Comparison of ENCODE assay signal across 28 mouse cellular contexts in genomic region chr19:56374011-56374410, GRCm38 (mm10). TPM values are rescaled to one million over a fixed set of nuclear protein-coding genes. Genes with fewer than 3 reads are reported as not detected.
DNase-seq lines count a peak whose midpoint lies in the region; ATAC-seq and TF ChIP-seq lines count a peak whose summit lies in the region.
"Had no signal": no experiment of that assay in that cellular context is flagged by ENCODE, and none has a peak within 500 bp of the region (broad histone marks: within the 10 kb centered on the region; RNA-seq: fewer than 3 reads in every experiment).

No protein-coding gene starts in this region.

- POLR2A ChIA-PET in Patski (lab: Charles Lee), result interaction anchor here (0.6 to 1.8 kb wide), 3 partner anchors 12 to 289 kb away, joined by 3 to 5 read pairs (median 4); partner anchors contain the start of gene Casp7

- H3K79me2 ChIP-seq in myocyte (ENCODE audit: control insufficient read depth, insufficient read depth), result no peaks in the 10 kb centered on the region

- intact Hi-C loops in left cerebral cortex, postnatal 36 days (cut with DNase I), result no loop called here

- no peaks in the 10 kb centered on the region for H3K9me3 ChIP-seq in kidney, embryonic 14.5 days (ENCODE audit: control insufficient read depth, low read length)
- H3K9me3 ChIP-seq: embryonic facial prominence, embryonic 12.5 days; hindbrain, embryonic 10.5 days; intestine, embryonic 15.5 days; liver, embryonic 15.5 days had no signal

- ATAC-seq in kidney, embryonic 14.5 days (ENCODE audit: low FRiP score, low TSS enrichment), result peak; percentile 32; the same call in 1 of the 2 replicates
- ATAC-seq in Patski, result peak; percentile 97
- ATAC-seq: forebrain, embryonic 13.5 days; hindbrain, embryonic 16.5 days; intestine, embryonic 15.5 days; midbrain, embryonic 16.5 days had no signal

- CTCF ChIA-PET in Patski (lab: Charles Lee), result interaction anchor here (0.9 to 1.8 kb wide), 2 partner anchors 10 to 33 kb away, joined by 3 to 4 read pairs; no protein-coding TSS in a partner anchor

- no peaks in the 10 kb centered on the region for H3K4me1 ChIP-seq in kidney, embryonic 14.5 days (ENCODE audit: control insufficient read depth, insufficient read depth, low read length)
- no peaks in the 10 kb centered on the region for H3K4me1 ChIP-seq in kidney, adult 2 months (ENCODE audit: control insufficient read depth, insufficient read depth, low read length)
- H3K4me1 ChIP-seq: embryonic facial prominence, embryonic 12.5 days; hindbrain, embryonic 10.5 days had no signal

- in situ Hi-C loops in Patski (cut with MboI; ENCODE audit: low pct_unique_long_range_greater_than_20kb), result no loop called here

- H3K27me3 ChIP-seq in kidney, embryonic 14.5 days (ENCODE audit: control insufficient read depth, insufficient read depth, low read length), result no peaks in the 10 kb centered on the region
- no peaks in the 10 kb centered on the region for H3K27me3 ChIP-seq in kidney, adult 2 months (replicated peaks; ENCODE audit: control insufficient read depth, insufficient read depth, low read length)
- H3K27me3 ChIP-seq in Patski, result no peaks in the 10 kb centered on the region
- H3K27me3 ChIP-seq in myocyte (ENCODE audit: control insufficient read depth, insufficient read depth, insufficient read length), result no peaks in the 10 kb centered on the region
- H3K27me3 ChIP-seq: embryonic facial prominence, embryonic 12.5 days; forebrain, embryonic 13.5 days; intestine, embryonic 15.5 days; liver, embryonic 15.5 days had no signal

- H3K9ac ChIP-seq in kidney, embryonic 14.5 days (ENCODE audit: low read depth, low read length), result no peak overlapping the region
- H3K9ac ChIP-seq: embryonic facial prominence, embryonic 12.5 days; forebrain, embryonic 13.5 days; intestine, embryonic 15.5 days; liver, embryonic 15.5 days had no signal

- no peak overlapping the region for H3K4me3 ChIP-seq in kidney, embryonic 14.5 days (ENCODE audit: low read length)
- H3K4me3 ChIP-seq in kidney, adult 2 months (ENCODE audit: insufficient read depth, low read depth, low read length), result no peak overlapping the region
- no peak overlapping the region for H3K4me3 ChIP-seq in myocyte
- H3K4me3 ChIP-seq: embryonic facial prominence, embryonic 12.5 days; forebrain, embryonic 13.5 days; hindbrain, embryonic 10.5 days; intestine, embryonic 15.5 days; layer of hippocampus, adult 2 months; liver, embryonic 15.5 days had no signal

- TF ChIP-seq CTCF in kidney, adult 2 months (conservative IDR thresholded peaks at IDR 0.05; ENCODE audit: insufficient read depth, insufficient read length, low read depth, low read length), result no peak
- TF ChIP-seq CTCF in Patski (IDR thresholded peaks at IDR 0.05), result no peak

- 58% methylated on average over 10 of the region's 10 CpGs for whole genome bisulfite sequencing in kidney, embryonic 14.5 days
- 42% methylated on average over 10 of the region's 10 CpGs for WGBS in kidney, adult 2 months

- no peak overlapping the region for H3K27ac ChIP-seq in kidney, embryonic 14.5 days (ENCODE audit: low read depth, low read length)
- H3K27ac ChIP-seq in kidney, adult 2 months (ENCODE audit: insufficient read depth, low read depth, low read length), result no peak overlapping the region
- H3K27ac ChIP-seq: embryonic facial prominence, embryonic 12.5 days; forebrain, embryonic 13.5 days; hindbrain, embryonic 10.5 days; intestine, embryonic 15.5 days; layer of hippocampus, adult 2 months; liver, embryonic 15.5 days had no signal

- H3K4me2 ChIP-seq in kidney, embryonic 14.5 days (replicated peaks; ENCODE audit: low read depth, low read length), result no peak overlapping the region
- peak overlapping the region; percentile 30 for H3K4me2 ChIP-seq in myocyte (ENCODE audit: low read depth)
- H3K4me2 ChIP-seq: embryonic facial prominence, embryonic 12.5 days; forebrain, embryonic 13.5 days; heart, embryonic 11.5 days; intestine, embryonic 15.5 days; liver, embryonic 15.5 days had no signal

- no peaks in the 10 kb centered on the region for H3K36me3 ChIP-seq in kidney, embryonic 14.5 days (ENCODE audit: control insufficient read depth, insufficient read depth, low read length)
- H3K36me3 ChIP-seq in kidney, adult 2 months (ENCODE audit: control insufficient read depth, insufficient read depth, low read length), result no peaks in the 10 kb centered on the region
- no peaks in the 10 kb centered on the region for H3K36me3 ChIP-seq in myocyte (ENCODE audit: control insufficient read depth, insufficient read depth)
- H3K36me3 ChIP-seq: embryonic facial prominence, embryonic 12.5 days; hindbrain, embryonic 10.5 days; intestine, embryonic 15.5 days; liver, embryonic 15.5 days had no signal

- no peak for DNase-seq in kidney, adult 2 months
- peak; percentile 82 for DNase-seq in 3T3-L1 (ENCODE audit: low read depth, low spot score)
- DNase-seq in Patski (ENCODE audit: low read depth, low spot score), result peak; percentile 98
- DNase-seq in thymus, adult 18-20 months, result no peak
- DNase-seq in lung, adult 18-20 months, result no peak
- DNase-seq in left cerebral cortex, postnatal 36 days (ENCODE audit: low spot score in 2 of 2), result no peak
- DNase-seq: B cell, adult 2 months; cerebellum, adult 11-12 months; cerebellum, postnatal 10 days; gastrocnemius, postnatal 10 days; kidney, adult 9 months; liver; lung, postnatal 4 days; right cerebral cortex, postnatal 14 days; spleen, adult 18-20 months; thymus, postnatal 36 days had no signal

- H3ac ChIP-seq in myocyte (ENCODE audit: control insufficient read depth, insufficient read length), result no peak overlapping the region

- TF ChIP-seq POLR2A in kidney, adult 2 months (IDR thresholded peaks at IDR 0.05; ENCODE audit: low read depth, low read length), result no peak
- TF ChIP-seq POLR2A in myocyte (IDR thresholded peaks at IDR 0.05; ENCODE audit: insufficient read length, low read depth), result no peak

TF ChIP-seq in myocyte, 11 proteins besides CTCF, POLR2A, EP300 and RAD21:
- TF ChIP-seq SRF (IDR thresholded peaks at IDR 0.05; ENCODE audit: control insufficient read depth, insufficient read length, low read depth) (no peak), MAX (IDR thresholded peaks at IDR 0.05; ENCODE audit: low read depth) (peak; percentile 60), CEBPB (IDR thresholded peaks at IDR 0.05; ENCODE audit: insufficient read depth, poor library complexity, severe bottlenecking) (no peak), MYOG (IDR thresholded peaks at IDR 0.05; ENCODE audit: control insufficient read depth in 1 of 3, insufficient read depth in 1 of 3, insufficient read length in 2 of 3, low read depth in 2 of 3) (peak; percentile 90 to 95 (median 93)), REST (IDR thresholded peaks at IDR 0.05; ENCODE audit: insufficient read depth, insufficient read length) (peak; percentile 87), MYOD1 (IDR thresholded peaks at IDR 0.05; ENCODE audit: control insufficient read depth in 1 of 3, insufficient read length in 2 of 3, low read depth in 2 of 3) (peak; percentile 57 to 97 (median 97)), USF1 (IDR thresholded peaks at IDR 0.05; ENCODE audit: low read depth) (no peak), E2F4 (IDR thresholded peaks at IDR 0.05; ENCODE audit: insufficient read depth) (no peak), TCF12 (IDR thresholded peaks at IDR 0.05; ENCODE audit: insufficient read depth, poor library complexity, severe bottlenecking) (peak; percentile 70), POLR2AphosphoS2 (IDR thresholded peaks at IDR 0.05; ENCODE audit: insufficient read length, low read depth) (no peak), TCF3 (IDR thresholded peaks at IDR 0.05; ENCODE audit: insufficient read length, low read depth) (peak; percentile 73)
TF ChIP-seq in myocyte: peak in this region for 6.

RNA-seq across cellular contexts. Expression of gene Nrap, which starts 15.8 kb away (rescaled TPM):
- polyA plus RNA-seq in kidney, embryonic 14.5 days (2014; fragmentation: Nextera tagmentation; extraction: Ambion mirVana), result 0.19 TPM in 1 of 2 replicates, not detected in the other
- polyA plus RNA-seq in kidney, adult 2 months (2012; rRNA removed), result 1.1 and 5.0 TPM in 2 replicates
- polyA plus RNA-seq in Patski (2021), result 10.8 TPM
- polyA plus RNA-seq in myocyte (2012; fragmentation: generic; extraction: Trizol), result 25.5 TPM
- total RNA-seq in left cerebral cortex, postnatal 36 days (2021), result under 1 TPM; 0.64 to 0.66 TPM
- total RNA-seq: neutrophil, adult 5-6 weeks had no signal

RNA-seq across cellular contexts. Expression of gene Casp7, which starts 22.9 kb away (rescaled TPM):
- 24.3 and 28.3 TPM in 2 replicates for polyA plus RNA-seq in kidney, embryonic 14.5 days (2014; fragmentation: Nextera tagmentation; extraction: Ambion mirVana)
- 12.0 and 12.4 TPM in 2 replicates for polyA plus RNA-seq in kidney, adult 2 months (2012; rRNA removed)
- polyA plus RNA-seq in Patski (2021) (20.5 TPM), myocyte (2012; fragmentation: generic; extraction: Trizol) (6.6 TPM)
- total RNA-seq in left cerebral cortex, postnatal 36 days (2021), result 1 to 10 TPM; 3.2 to 4.4 TPM

Comparison
In these comparisons a context has a peak if more than half of its experiments do, and no peak if none do; other contexts are left out.
1. DNase-seq: peak in 3T3-L1 (single experiment) and Patski (single experiment); none in kidney, adult 2 months (single experiment), thymus, adult 18-20 months (0 of 2), lung, adult 18-20 months (0 of 2) and left cerebral cortex, postnatal 36 days (0 of 2).